Mouse (Mus musculus) right cerebral cortex, adult 18-20 months (tissue): ENCODE measurements around the gene Itga9.

Experiments
- DNase-seq: peaks from one replicate; pipeline ENCODE4 v3.0.0; 2022; ENCODE audit warnings: mixed read lengths

Itga9 gene

DNA sequence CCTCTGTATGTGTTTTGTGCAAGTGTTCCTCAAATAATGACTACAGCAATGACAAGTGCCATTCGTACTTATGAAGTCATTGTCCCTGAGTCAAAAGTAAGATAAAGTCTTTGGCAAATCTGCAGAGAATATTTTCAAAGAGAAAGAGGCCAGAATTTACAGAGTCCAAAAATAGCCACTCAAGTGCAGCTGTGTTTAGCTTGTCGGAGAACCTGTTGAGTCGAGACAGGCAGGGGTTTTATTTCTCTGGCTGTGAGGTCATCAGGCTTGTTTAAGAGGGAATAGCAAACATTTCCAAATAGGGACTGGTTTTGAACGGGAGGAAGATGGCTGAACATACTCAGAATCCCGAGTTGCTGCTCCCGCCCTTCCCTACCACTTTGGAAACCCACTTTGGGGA, 125.2 kb downstream of the Itga9 start:
- DNase-seq = no peak

DNA sequence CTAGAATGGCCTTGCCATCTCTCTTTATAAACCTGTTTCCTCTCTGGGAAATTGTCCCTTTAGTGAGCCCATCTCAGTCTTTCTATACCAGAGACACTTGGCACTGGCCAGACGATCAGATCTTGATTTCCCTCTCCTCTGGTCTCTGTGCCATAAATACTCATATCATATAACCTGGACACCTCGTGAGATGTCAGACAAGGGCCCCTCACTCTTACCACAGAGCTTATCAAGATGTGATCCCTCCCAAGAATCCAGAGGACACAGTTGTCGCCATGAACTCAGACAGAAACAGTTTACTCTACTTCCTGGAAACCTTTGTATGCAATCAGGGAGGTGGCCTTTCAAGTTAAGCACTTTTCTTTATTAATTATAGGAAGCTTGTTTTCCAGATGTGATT, 127.1 kb downstream of the Itga9 start:
- DNase-seq = no peak

DNA sequence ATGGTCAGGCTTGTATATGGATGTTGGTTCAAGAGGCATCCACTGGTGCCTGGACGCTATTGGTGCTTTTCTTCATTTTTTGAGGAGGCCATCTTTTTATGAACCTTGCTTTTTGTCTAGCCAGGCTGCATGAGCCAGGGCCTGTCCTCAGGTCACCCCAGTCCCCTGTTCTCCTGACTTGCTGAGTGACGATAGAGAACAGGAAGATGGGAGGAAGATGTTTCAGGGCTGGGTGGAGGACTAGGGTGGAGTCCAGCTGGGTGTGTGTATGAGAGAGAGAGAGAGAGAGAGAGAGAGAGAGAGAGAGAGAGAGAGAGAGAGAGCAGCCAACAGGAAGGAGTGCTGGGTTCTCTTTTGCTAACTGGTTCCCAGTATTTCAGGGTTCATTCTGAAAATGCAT, 130.6 kb downstream of the Itga9 start:
- DNase-seq = no peak

DNA sequence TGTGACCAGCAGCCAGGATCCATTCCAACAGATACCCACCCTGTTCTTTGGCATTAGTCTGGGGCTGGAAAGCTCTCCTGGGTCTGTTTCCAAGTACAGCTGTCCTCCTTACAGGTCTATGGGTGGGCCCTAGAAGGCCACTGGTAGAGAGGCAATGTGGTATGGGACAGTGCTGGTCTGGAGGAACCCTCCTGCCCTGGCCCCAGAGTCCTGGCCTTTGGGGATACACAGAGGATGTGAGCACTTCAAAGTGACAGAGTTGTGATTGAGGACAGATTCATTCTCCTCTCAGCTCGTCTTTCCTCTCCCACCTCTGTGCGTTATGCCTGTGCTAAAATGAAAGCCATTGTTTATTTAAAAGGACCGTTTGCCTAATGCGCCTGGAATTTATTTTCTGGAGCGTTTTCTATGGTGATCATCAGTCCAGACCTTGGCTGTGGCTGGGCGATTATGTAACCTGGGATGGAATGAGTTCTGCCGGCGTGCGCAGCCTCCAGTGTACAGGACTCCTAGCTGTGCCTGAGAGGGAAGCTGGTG, 131.2 kb downstream of the Itga9 start:
- no peak for DNase-seq

DNA sequence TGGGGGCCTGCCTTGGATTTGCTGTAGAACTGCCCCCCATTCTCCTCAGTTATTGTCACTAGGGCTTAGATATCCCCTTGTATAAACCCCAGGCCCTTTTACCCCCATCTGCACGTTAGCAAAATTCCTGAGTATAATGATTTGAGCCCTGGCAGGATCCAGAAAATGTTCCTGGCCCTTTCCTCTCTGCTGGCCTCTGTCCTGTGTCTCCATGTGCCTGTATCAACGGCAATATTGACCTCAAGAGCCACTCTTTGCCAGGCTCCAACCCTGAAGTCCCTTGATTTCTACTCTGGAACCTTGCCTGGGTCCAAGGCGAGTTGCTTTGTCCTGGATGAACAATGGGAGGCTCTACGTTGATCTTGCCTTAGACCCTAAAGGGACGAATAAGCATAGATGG, 131.8 kb downstream of the Itga9 start:
- DNase-seq = no peak

DNA sequence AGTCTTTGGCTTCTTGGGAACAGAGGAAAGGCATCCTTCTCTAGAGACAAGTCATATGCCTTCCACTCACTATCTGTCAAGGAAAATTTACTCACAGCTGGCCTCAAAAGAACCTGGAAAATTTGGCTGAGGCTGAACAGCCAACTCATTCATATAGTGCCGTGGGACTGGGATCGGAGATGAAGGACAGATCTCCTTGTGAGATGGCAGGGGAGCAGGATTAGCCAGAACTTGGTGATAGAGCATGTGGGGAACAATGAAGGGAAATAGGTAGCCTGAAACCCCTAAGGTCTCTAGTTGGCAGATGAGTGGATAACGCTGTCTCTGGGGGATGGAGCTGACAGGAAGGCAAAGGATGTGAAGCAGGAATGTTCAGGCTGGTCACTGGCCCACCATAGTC, 132.6 kb downstream of the Itga9 start:
- DNase-seq = no peak

DNA sequence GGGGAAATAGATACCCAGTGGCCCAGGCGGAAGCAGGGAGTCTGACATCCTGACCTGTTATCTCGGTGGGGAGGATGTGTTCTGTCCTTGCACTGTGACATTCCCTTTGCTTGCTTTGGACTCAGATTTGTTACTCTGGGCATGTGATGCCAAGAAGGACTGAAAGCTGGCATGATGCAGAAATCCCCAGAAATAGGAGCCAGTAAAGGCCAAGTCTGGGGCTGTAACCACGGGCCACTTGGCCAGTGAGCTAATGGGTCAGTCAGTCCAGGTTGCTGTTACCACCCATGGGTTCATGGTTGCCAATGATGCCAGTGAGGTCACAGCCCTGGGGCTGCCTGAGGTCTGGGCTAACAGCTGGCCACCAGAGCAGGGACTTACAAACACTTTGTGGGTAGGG, 133.2 kb downstream of the Itga9 start:
- DNase-seq = no peak

DNA sequence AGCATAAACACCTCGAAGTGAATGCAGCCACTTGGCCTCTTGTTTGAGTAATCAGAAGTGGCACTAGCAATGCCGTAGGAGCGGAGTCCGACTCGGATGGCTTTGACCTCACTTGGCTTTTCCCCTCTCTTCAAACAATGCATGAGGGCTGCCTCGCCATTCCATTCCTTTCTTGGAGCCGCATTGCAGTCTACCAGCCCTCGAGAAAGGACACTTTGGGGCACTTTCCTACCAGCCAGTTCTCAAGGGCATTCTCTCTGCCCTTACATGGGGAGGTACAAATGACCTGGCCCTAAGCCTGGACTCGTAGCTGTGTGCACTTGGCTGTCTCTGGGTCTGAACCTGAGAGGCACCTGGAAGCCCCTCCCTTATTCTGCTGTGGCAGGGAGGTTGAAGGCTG, 134.8 kb downstream of the Itga9 start:
- no peak for DNase-seq

DNA sequence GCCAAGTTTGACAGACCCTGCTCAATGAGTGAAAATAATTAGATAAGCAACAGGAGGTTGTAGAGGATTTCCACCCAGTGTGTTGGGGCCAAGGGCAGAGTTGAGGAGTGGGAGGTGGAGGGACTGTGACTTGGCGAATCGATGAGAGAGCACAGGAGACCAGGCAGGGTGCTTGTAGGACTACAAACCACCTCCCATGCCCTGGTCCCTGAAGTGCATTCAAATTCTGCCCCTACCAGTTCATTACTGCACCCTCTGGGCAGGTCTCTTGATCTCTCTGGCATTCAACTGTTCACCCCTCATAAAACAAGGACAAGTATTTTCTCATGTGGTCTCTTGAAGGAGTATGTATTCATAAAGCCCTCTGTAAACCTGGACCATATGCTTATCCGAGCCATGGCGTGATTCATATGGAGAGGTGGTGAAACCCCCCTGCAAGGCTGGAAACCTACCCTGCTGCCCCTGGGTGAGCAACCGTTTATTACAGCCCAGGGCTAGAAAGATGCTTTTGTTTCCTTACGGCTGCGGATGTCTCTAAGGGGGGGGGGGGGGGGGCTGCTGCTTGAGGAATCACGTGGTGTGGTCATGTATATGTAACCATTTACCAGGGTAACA, 143.0 kb downstream of the Itga9 start:
- DNase-seq = no peak

DNA sequence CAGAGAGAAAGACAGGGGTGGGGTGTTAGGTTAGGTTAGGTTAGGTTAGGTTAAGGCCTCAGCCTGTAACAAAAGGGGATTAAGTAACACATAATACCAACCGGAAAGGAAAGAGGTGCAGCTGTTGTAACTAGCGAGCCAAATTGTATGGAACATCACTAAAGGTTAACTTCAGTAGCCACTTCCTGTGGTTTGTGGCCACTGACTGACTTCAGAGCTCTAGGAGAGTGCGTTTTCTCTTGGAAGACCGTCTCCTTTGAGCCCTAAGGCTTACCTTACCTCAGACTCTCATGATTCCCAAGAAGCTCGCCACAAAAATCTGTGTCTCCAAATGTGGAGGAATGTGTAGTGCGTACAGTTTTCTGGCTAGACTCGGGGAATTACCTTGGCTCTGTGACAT, 144.3 kb downstream of the Itga9 start:
- DNase-seq = no peak

DNA sequence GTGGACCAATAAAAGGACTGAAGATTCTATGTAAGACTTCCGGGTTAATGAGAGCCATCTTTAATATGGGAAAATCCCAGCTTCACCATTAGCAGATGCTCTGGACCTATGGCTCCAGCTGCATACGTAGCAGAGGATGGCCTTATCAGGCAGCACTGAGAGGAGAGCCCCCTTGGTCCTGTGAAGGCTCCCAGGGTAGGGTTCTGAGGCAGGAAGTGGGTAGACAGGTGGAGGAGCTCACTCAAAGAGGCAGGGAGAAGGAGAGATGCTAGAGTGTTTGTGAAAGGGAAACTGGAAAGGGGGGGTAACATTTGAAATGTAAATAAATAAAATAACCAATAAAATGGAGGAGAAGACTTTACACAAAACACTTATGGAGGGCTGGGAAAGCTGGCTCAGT, 145.9 kb downstream of the Itga9 start:
- DNase-seq = no peak

DNA sequence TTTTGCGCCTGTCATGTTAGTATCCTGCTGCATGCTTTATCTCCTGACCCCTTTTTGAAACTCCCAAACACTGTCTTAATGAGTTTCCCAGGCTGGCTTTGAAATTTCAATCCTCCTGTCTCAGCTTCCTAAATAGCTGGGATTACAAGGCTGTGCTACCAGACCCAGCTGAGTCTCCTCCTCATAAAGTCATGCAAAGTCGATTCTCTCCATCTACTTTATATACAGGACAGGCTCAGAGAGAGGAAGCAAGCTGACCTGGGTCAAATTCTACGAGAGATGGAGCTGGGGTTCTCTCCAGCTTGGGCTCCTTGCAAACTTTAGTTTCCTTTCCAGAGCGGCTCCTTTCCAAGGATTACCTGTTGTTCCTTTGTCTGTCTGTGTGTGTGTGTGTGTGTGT, 153.0 kb downstream of the Itga9 start:
- DNase-seq = no peak

DNA sequence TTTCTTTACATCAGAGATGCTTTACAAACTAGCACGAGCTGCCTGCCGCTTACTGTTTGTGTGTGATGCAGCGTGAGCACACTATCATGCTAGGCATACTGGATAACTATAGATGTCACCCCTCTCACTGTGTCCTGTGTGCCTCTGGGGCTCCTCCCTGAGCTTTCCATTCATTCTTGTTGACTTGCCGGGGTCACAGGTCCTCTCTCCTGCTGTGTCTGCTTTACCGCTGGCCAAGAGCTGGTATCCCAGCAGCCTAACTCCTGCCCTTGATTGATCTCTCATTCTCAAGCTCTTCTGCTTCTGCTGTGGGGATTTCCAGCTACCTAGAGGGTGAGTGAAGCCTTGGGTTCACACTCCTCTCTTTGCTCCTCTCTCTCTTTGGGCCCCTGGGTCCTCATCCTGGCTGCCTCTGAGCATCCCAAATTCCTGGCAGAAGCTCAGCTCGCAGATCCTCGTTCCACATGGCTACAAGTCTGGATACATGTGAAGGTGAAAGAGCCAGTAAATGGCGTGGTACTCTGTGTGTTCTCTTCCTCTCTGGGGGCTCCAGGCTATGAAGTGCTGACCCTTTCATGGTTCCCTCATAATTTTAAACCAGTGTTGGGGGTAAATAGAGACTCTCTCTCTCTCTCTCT, 155.6 kb downstream of the Itga9 start:
- DNase-seq = no peak

DNA sequence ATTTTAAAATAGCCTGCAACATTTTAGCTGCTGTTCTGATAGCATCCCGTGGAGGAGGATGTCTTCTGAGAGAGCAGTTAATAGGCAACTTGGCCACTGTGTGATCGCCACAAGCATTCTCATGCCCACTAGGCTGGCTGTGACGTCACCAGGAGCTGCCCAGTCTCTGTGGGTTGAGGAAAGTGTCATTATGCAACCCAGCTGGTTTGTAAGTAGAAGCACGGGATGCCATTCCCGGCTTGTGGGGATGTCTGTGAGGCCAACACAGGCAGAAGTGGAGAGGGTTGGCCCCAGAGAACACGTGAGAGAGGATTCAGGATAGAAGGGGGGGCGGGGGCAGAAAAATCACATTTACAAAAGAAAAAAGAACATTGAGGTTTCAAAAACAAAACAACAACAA, 156.3 kb downstream of the Itga9 start:
- peak; percentile 67 for DNase-seq

DNA sequence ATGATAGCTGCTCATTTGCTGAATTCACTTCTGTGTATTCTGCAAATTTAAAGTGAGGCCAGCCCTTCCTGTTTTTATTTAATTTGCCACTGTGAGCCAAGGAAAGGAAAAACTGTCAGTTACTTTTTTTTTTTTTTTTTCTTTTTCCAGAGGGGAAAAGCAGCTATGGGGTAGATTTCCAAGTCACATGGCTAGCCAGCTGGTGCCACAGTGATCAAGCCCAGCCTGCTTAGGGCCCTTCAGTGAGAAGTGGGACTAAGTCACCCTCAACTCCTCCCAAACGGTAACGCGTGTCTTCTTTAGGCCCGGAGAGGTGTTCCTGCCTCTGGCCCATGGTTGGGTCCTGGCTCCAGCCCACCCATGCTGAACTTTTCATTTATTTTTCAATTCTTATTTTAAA, 156.7 kb downstream of the Itga9 start:
- DNase-seq = no peak

DNA sequence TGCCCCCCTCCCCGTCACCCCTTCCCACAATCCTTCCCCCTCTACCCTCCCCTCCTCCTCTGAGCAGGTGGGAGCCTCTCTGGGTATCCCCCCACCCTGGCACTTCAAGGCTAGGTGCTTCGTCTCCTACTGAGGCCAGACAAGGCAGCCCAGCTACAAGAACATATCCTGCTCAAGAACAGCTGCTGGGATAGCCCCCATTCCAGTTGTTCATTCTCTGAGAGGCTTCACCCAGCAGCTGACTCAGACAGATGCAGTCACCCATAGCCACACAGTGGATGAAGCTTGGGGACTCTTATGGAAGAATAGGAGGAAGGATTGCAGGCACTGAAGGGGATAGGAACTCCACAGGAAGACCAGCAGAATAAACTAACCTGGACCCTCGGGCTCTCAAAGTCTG, 157.2 kb downstream of the Itga9 start:
- DNase-seq = no peak

DNA sequence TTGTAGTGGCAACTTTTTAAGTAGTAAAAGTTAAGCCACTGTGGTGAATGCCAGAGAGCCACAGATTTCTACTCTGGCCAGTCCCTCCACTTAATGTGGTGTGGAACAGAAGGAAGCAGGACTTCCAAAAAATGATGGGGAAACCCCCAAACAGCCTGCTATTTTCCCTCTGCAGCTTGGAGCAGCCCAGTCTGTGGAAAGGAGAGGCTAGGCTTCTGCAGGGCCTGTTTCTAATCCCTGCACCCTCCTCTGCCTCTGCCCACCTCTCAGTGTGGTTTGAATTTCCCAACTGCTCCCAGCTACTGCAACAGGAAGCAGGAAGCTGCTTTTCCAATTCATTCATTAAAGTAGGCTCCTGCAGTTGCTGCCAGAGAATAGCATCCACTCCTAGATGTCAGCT, 158.6 kb downstream of the Itga9 start:
- DNase-seq = no peak

DNA sequence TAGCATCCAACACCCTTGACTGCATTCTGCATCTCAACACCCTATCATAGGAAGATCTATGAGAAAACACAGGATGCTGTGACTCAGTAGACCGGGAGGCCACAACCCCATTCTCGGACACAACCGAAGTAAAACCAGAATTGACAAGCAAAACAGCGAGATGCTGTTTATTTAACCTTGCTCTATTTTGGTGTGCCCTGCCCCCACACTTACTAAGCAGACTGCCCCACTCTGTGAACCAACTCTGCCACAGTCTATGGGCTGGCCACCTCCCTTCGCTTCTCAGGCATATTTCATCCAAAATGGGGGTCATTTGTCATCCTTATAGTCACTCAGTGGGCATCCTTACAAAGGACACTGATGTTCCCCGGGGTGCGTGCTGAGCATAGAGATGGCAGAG, 160.5 kb downstream of the Itga9 start:
- no peak for DNase-seq

DNA sequence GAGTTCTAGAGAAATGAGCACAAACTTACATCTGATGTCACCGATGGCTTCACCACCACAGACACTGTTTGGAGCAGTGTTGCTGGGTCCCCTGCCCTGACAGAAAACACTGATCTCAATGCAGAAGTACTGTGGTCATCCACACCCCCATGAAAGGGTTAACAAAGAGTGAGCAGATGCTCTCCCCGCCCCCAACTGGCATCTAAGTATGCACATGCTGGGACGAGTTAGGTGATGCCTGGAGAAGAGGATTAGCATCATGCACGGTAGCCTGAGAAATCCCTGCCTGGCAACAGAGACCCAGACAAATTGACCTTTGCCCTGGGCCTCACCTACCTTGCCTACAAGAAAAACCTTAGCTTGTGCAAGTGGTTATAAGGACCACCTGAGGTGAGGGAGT, 162.1 kb downstream of the Itga9 start:
- no peak for DNase-seq

DNA sequence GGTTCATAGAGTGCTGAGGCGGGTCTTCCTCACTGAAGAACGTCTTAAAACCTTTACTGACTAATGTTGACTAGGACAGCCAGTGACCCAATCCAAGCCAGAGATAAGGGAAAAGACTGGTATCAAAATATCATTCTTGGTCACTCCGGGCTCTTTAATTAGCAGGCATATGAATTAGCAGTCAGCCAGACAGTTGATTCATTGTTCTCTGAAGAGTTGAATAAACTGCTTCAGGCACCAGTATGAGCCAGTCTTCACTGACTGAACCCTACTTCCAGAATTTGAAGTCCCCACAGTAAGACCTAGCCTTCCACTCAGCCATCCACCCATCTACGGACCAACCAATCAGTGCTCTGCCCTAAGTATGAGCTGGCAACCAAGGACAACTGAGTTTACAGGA, 163.9 kb downstream of the Itga9 start:
- no peak for DNase-seq

DNA sequence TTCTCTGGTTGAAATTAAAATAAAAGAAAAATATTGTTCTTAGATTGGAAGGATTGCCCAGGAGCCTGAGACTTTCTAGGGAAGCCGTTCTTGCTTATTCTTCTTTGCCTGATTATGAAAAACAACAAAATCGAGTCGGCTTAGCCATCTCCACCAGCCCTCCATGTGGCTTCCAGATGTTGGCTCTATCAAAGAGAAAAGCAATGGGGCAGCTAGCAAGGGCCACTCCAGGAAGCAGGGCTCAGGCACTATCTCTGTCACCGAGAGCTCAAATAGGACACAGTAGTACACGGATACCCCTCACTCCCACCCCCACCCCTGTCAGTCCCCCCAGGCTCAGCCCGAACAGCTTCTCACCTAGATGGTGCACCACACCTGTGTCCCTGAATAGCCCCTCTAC, 168.2 kb downstream of the Itga9 start:
- DNase-seq = no peak

DNA sequence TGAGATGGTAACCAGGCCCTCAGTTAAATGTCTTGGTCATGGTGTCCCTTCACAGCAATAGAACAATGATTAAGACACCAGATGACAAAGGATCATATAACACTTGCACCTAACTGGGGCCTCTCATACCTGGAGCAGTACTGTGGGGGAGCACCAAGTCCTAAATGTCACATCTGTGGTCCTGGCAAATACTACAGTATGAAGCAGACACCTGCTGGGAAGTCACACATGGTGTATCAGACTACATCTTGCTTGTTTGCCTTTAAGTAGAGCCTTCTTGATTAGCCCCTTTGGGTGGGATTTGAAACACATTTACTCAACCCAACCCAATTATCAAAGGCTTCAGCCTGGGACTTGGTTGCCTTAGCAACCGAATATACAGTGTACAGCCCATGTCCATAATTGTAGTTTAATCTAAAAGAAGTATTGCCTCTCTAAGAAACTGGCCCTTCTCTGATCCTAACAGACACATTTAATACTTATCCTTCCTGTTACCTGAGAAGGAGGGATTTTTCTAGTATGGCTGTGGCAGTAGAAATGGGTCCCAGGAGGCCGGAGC, 170.5 kb downstream of the Itga9 start:
- DNase-seq = no peak

DNA sequence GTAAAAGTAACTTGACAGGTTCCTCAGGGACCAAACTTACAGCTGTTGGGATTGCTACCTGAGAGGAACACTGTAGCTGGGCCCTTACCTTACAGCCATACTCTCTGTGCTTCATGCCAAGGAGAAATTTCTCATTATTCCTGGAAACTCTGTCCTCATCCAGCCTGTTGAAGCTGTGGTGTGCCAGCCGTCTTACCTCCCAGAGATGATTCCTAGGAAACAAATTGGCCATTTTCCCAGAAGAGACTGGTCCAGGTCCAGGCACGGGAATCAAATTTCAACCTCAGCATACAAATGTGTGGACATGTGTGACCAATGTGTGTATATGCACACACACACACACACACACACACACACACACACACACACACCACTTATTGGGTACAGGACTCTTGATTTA, 172.1 kb downstream of the Itga9 start:
- no peak for DNase-seq

DNA sequence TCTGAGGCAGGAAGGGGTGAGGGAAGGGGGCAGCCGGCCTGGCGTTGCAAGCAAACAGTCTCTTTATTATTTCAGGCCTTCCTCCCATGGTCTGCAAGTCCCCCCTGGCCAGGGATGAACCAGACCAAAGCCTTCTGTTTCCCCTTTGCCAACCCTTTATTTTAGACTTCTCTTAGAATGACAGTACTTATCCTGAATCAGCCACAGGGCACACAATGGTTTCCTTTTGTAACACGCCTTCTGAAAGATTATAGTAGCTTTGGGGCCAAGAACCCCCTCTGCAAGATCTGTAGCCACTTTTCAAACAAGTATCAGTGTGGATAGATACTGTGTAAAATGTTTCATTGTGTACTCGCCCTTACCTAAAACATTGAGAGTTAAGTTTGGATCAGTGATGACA, 178.1 kb downstream of the Itga9 start:
- no peak for DNase-seq

DNA sequence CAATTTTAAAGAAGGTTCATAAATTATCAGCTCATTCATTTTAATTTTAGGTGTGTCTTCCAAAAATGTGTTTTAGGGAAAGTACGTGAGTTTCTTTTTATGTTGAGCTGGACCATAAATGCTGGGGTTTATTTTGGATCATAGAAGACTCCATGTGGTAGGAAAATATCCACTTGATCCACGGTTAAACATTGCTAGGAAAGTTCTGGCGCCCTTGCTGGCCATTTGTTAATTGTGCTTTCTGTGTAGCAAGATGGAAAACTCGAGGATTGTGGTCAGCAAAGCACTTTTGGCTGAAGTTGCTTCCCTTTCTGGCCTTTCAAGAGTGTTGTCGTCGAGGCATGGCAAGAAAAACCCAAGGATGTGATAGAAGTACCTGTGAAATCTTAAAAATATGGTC, 179.3 kb downstream of the Itga9 start:
- DNase-seq = no peak
